21 mouse cellular contexts compared by ENCODE assay signal in the genomic region with DNA sequence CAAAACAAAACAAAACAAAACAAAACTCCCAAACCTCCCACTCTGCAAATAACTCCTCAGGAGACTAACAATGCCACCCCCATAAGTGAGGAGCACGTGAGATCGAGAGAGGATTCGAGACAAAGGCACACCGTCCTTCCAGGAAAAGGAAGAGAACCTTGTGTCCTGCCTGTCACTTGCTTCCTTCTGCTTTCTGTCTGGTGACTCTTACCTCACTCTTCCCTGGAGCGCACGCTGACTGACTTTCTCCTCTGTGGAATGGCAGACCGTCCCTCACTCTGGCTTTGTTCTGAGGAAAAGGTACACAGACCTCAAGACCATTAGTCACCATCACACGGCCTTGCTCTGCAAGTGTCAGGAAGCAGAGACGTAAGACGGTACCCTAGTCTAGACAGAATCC. TPM values are rescaled to one million over a fixed set of nuclear protein-coding genes. Genes with fewer than 3 reads are reported as not detected.
"Had no signal": no experiment of that assay in that cellular context is flagged by ENCODE, and none has a peak within 500 bp of the region (broad histone marks: within the 10 kb centered on the region; RNA-seq: fewer than 3 reads in every experiment).

No protein-coding gene starts in this region.

- H3K9ac ChIP-seq: limb, embryonic 13.5 days; liver, embryonic 13.5 days; midbrain, embryonic 12.5 days; midbrain, embryonic 15.5 days; neural tube, embryonic 12.5 days; neural tube, embryonic 15.5 days had no signal

- H3K4me2 ChIP-seq: limb, embryonic 13.5 days; liver, embryonic 13.5 days; midbrain, embryonic 12.5 days; midbrain, embryonic 15.5 days; neural tube, embryonic 12.5 days; neural tube, embryonic 15.5 days had no signal

- H3K4me3 ChIP-seq: limb, embryonic 10.5 days; limb, embryonic 13.5 days; liver, embryonic 13.5 days; midbrain, embryonic 12.5 days; midbrain, embryonic 15.5 days; neural tube, embryonic 12.5 days; neural tube, embryonic 15.5 days had no signal

- DNase-seq: kidney, adult 9 months; kidney, postnatal 14 days; kidney, postnatal 4 days; liver; liver, embryonic 13.5 days; lung, adult 2 months; lung, postnatal 14 days; right cerebral cortex, adult 18-20 months; right cerebral cortex, postnatal 14 days; right cerebral cortex, postnatal 4 days; thymus, adult 2 months; thymus, postnatal 14 days; thymus, postnatal 4 days had no signal

- H3K27me3 ChIP-seq: limb, embryonic 13.5 days; midbrain, embryonic 15.5 days; neural tube, embryonic 12.5 days; neural tube, embryonic 15.5 days had no signal

- H3K36me3 ChIP-seq: limb, embryonic 10.5 days; limb, embryonic 13.5 days; liver, embryonic 13.5 days; midbrain, embryonic 12.5 days; midbrain, embryonic 15.5 days; neural tube, embryonic 12.5 days had no signal

- H3K4me1 ChIP-seq: liver, embryonic 13.5 days; neural tube, embryonic 12.5 days had no signal

- ATAC-seq: midbrain, embryonic 15.5 days had no signal

- H3K27ac ChIP-seq: limb, embryonic 10.5 days; limb, embryonic 13.5 days; liver, embryonic 13.5 days; macrophage; midbrain, embryonic 12.5 days; midbrain, embryonic 15.5 days; neural tube, embryonic 12.5 days; neural tube, embryonic 15.5 days; stomach, postnatal 0 days had no signal

- H3K9me3 ChIP-seq: limb, embryonic 10.5 days; limb, embryonic 13.5 days; liver, embryonic 13.5 days; midbrain, embryonic 12.5 days; midbrain, embryonic 15.5 days; neural tube, embryonic 12.5 days; neural tube, embryonic 15.5 days had no signal

RNA-seq across cellular contexts. Expression of gene Gpx2, which starts 18.2 kb away (rescaled TPM):
- polyA plus RNA-seq: liver, embryonic 13.5 days; macrophage; midbrain, embryonic 12.5 days; midbrain, embryonic 15.5 days; neural tube, embryonic 12.5 days had no signal
